9 mouse cellular contexts compared by ENCODE assay signal in genomic region chr11:63392378-63392777, GRCm38 (mm10).
DNase-seq lines count a peak whose midpoint lies in the region; ATAC-seq and TF ChIP-seq lines count a peak whose summit lies in the region.
"Had no signal": no experiment of that assay in that cellular context is flagged by ENCODE, and none has a peak within 500 bp of the region (broad histone marks: within the 10 kb centered on the region; RNA-seq: fewer than 3 reads in every experiment).

No protein-coding gene starts in this region.

- H3K36me3 ChIP-seq in liver, postnatal 0 days (replicated peaks; ENCODE audit: insufficient read depth, low read length) = no peaks in the 10 kb centered on the region
- H3K36me3 ChIP-seq: forebrain, embryonic 15.5 days had no signal

- no peak overlapping the region for H3K4me2 ChIP-seq in liver, postnatal 0 days (ENCODE audit: low read depth, low read length)
- H3K4me2 ChIP-seq: forebrain, embryonic 15.5 days had no signal

- DNase-seq in left cerebral cortex, adult 18-20 months (ENCODE audit: low spot score in 2 of 2) = peak; percentile 11 to 16
- DNase-seq in left cerebral cortex, postnatal 10 days (ENCODE audit: extremely low spot score in 1 of 2, low spot score in 2 of 2) = no peak
- peak; percentile 71 for DNase-seq in ES-CJ7 (ENCODE audit: low read depth, low spot score)
- DNase-seq in adrenal gland, postnatal 36 days = peak; percentile 11 to 25
- DNase-seq in liver, postnatal 0 days = peak; percentile 33
- no peak for DNase-seq in ovary, postnatal 14 days (ENCODE audit: low spot score)
- DNase-seq in layer of hippocampus, adult 9-11 months = no peak
- no peak for DNase-seq in cerebellum, adult 8-10 months

- no peak overlapping the region for H3K9ac ChIP-seq in liver, postnatal 0 days (replicated peaks)
- H3K9ac ChIP-seq: forebrain, embryonic 15.5 days had no signal

- no peak overlapping the region for H3K27ac ChIP-seq in liver, postnatal 0 days (ENCODE audit: low read depth)
- H3K27ac ChIP-seq: forebrain, embryonic 15.5 days had no signal

- peak; percentile 56 for TF ChIP-seq CTCF in liver, postnatal 0 days (IDR thresholded peaks at IDR 0.05; ENCODE audit: low read depth)

- no peaks in the 10 kb centered on the region; the same call in 1 of the 2 replicates for H3K4me1 ChIP-seq in liver, postnatal 0 days (ENCODE audit: insufficient read depth)
- H3K4me1 ChIP-seq: forebrain, embryonic 15.5 days had no signal

- H3K9me3 ChIP-seq in liver, postnatal 0 days (ENCODE audit: low read length) = no peaks in the 10 kb centered on the region
- H3K9me3 ChIP-seq: forebrain, embryonic 15.5 days had no signal

- WGBS in liver, postnatal 0 days (ENCODE audit: insufficient replicate concordance) = 61% methylated on average over 3 of the region's 3 CpGs

- TF ChIP-seq EP300 in liver, postnatal 0 days (IDR thresholded peaks at IDR 0.05; ENCODE audit: low read depth) = no peak

- no peak overlapping the region for H3K4me3 ChIP-seq in liver, postnatal 0 days (ENCODE audit: low read depth, low read length)
- H3K4me3 ChIP-seq: forebrain, embryonic 15.5 days had no signal

- intact Hi-C loops in left cerebral cortex, postnatal 10 days (cut with DNase I) = no loop called here

- no peaks in the 10 kb centered on the region for H3K27me3 ChIP-seq in liver, postnatal 0 days (ENCODE audit: insufficient read depth, low read length)
- H3K27me3 ChIP-seq: forebrain, embryonic 15.5 days had no signal

- no peak for ATAC-seq in liver, postnatal 0 days
- ATAC-seq: forebrain, embryonic 15.5 days had no signal

Comparison
In these comparisons a context has a peak if more than half of its experiments do, and no peak if none do; other contexts are left out.
1. DNase-seq: peak in left cerebral cortex, adult 18-20 months (2 of 2), ES-CJ7 (single experiment), adrenal gland, postnatal 36 days (2 of 2) and liver, postnatal 0 days (single experiment); none in left cerebral cortex, postnatal 10 days (0 of 2), ovary, postnatal 14 days (single experiment), layer of hippocampus, adult 9-11 months (single experiment) and cerebellum, adult 8-10 months (single experiment).